Mouse (Mus musculus) urinary bladder, postnatal 25 days (tissue): ENCODE measurements around the gene Kdm5d.

Experiments
- DNase-seq: peaks from one replicate; pipeline ENCODE4 v3.0.0; 2022; ENCODE audit warnings: low spot score

Kdm5d gene

DNA sequence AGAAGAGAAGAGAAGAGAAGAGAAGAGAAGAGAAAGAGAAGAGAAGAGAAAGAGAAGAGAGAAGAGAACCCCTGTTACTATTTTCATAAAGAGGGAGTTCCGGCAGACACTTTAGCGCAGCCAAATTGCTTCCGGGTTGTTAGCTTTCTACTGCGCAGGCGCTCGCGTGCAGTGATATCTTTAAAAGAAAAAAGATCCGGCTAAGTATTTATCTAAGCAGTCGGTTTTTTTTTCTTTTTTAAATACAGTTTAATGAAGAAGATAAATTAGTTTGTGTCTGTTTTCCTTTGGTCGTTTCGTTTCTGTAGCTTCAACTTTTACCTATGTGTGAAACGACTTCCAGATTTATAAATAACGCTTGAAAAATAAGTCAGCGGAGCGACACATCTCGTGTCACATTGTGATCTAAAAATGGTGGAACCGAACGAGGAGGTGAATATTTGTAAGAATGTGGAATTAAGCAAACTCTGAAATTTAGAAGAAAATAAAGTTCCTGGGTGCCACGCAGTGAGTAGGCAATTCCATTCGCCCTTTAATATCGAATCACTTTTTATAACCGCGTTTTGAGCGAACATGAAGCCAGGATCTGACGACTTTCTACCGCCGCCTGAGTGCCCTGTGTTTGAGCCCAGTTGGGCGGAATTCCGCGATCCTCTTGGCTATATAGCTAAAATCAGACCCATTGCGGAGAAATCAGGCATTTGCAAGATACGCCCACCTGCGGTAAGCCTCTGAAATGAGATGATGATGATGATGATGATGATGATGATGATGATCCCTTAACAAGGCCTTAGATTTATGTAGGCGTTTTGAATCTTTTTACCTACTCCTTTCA lies at the start of gene Kdm5d:
Gene Kdm5d, plus strand, starts transcription at position 396 of the 835 bp plus-strand sequence.
- no peak for DNase-seq

DNA sequence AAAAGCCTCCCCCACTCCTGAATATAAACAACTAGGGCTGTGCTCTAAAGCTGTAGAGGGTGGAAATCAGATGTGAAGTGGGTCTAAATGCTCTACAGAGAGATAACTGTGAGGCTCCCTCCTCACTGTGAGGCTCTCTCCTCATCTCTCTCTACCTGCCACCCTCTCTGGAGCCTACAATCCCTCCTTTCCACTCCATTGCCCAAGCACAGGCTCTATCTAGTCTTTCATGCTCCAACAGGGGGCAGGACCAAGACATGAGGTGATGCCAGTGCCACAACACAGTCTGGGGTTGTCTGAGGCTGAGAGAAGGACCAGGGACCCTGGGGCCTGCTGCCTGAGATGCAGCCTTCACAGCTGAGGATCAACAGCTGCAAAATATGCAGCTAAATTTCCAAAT lies 25.2 kb upstream of the Kdm5d start:
- DNase-seq, result no peak

DNA sequence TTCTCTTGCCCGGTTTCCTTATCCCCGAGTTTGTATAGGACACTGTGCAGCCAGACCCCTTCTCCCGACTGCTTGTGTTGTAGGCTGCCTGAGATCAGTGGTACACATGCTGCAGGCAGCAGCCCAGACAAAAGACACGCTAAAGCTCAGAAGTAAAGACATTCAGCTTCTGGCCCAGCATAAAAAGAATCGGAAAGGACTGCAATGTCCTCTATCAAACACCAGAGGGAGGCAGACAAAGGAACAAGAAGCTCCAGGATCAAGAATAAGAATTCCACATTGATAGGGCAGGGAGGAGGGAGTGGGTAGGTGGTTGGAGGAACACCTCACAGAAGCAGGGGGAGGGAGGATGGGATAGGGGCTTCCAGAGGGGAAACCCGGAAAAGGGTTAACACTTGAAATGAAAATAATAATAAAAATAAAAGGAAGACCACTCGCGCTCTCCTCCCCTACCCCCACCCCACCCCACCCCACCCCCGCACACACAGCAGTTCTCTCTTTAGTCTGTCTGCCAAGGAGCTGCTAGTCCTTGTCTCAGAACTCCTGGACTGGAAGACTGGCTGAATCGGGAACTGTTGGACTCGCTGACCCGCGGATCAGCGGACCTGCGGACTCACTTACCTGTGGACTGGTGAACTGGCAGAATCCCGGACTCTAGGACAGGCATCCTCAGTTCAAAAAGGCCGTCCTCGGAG lies 24.6 kb upstream of the Kdm5d start:
- no peak for DNase-seq
